Mouse (Mus musculus) bone marrow, adult 2 months (tissue): Measurements from ENCODE around the gene Rasal1.

ENCODE experiments used
- CTCF ChIP-seq: fragments of 200-500 bp; IDR thresholded peaks from 2 replicates; pipeline ENCODE4 v1.5.1; 2011; ENCODE audit warnings: low read length, control low read depth; ENCODE audit not compliant: control insufficient read depth, insufficient read depth
- POLR2A ChIP-seq: fragments of 200-500 bp; IDR thresholded peaks from 2 replicates; pipeline ENCODE4 v1.6.1; 2011; ENCODE audit warnings: low read depth, mild to moderate bottlenecking, control low read depth, low read length, borderline replicate concordance; ENCODE audit not compliant: control insufficient read depth

- no peak for TF ChIP-seq CTCF
- TF ChIP-seq POLR2A, result no peak
Observed at GRCm38 (mm10) chr5:120677516-120677915, 28.9 kb downstream of the Rasal1 start.
